Mouse (Mus musculus): Measurements from ENCODE around the gene Hmgcl. TPM values are rescaled to one million over a fixed set of nuclear protein-coding genes. Genes with fewer than 3 reads are reported as not detected.

Gene Hmgcl
- polyA plus RNA-seq, 1 experiment: 53.1 TPM

DNA sequence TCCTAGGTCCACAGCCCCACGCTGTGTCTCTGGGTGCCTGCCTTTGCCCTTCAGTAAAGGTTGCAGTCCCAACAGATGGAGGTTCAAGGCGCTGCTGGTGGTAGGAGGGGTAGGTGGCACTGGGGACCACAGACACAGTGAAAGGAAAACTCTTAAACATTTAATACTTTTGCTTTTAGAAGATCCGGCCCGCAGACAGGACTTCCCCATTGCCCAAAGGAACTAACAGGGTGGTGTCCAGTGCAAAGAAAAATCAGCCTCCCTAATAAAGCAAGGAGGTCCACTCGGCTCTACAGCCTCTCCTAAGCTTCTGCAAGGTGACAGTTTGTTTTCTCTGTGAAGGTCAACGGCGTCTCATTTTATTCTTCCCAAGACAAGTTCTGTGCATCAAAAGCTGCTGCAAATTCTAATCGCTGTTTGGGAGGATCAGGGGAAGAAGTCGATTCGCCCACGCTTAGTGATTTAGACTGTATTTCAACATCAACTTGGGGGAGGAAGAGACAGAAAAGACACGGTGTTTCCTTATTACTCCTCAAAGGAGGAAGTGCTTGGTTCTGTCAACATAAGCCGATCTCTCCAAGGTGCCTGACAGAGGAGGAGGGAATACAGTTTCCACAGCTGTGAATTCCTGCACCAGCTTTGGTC lies 27.5 kb upstream of the Hmgcl start:
- Histone ChIP-seq H3K4me1 (replicated peaks; ENCODE audit: control insufficient read depth, insufficient read depth, low read length) (peaks cover 8% of the 10 kb centered on the region), H3K27ac (ENCODE audit: control insufficient read depth, insufficient read depth, low read length) (no peak overlapping the region), H3K4me3 (ENCODE audit: control insufficient read depth, insufficient read depth, low read length) (no peak overlapping the region), H3K27me3 (ENCODE audit: control insufficient read depth, insufficient read depth, low read length) (no peaks in the 10 kb centered on the region), H3K36me3 (ENCODE audit: control insufficient read depth, insufficient read depth, low read length) (no peaks in the 10 kb centered on the region; the same call in 1 of the 2 replicates)
- TF ChIP-seq CTCF (IDR thresholded peaks at IDR 0.05; ENCODE audit: borderline replicate concordance, control insufficient read depth, extremely low read depth, insufficient read depth, low read length, poor library complexity): no peak
- no peak for TF ChIP-seq POLR2A (IDR thresholded peaks at IDR 0.05; ENCODE audit: control insufficient read depth, extremely low read depth, insufficient read depth, low read length, poor library complexity)
- no peak for DNase-seq
- 27% methylated on average over 13 of the region's 13 CpGs for WGBS

DNA sequence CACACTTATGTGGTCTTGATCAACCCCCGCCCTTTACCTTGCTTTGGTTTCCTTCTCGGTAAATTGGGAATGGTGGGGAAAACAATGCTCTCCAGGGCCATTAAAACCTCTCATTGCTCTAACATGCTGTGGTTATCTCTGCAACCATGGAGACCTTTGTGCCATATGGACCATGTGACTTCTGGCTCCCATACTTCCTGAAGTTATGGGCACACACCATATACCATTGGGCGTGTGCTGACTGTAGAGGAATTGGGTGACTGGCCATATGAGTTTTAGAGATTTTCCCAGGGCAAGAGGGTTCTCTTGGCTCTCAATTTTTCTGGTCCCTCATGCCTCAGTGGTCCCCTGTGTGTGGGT lies 27.0 kb upstream of the Hmgcl start:
- TF ChIP-seq CTCF (IDR thresholded peaks at IDR 0.05; ENCODE audit: borderline replicate concordance, control insufficient read depth, extremely low read depth, insufficient read depth, low read length, poor library complexity) (no peak), POLR2A (IDR thresholded peaks at IDR 0.05; ENCODE audit: control insufficient read depth, extremely low read depth, insufficient read depth, low read length, poor library complexity) (no peak)
- Histone ChIP-seq H3K27me3 (ENCODE audit: control insufficient read depth, insufficient read depth, low read length) (no peaks in the 10 kb centered on the region), H3K4me3 (ENCODE audit: control insufficient read depth, insufficient read depth, low read length) (no peak overlapping the region), H3K27ac (ENCODE audit: control insufficient read depth, insufficient read depth, low read length) (no peak overlapping the region), H3K4me1 (replicated peaks; ENCODE audit: control insufficient read depth, insufficient read depth, low read length) (peaks cover 8% of the 10 kb centered on the region), H3K36me3 (ENCODE audit: control insufficient read depth, insufficient read depth, low read length) (no peaks in the 10 kb centered on the region; the same call in 1 of the 2 replicates)
- no peak for DNase-seq
- 85% methylated on average over 3 of the region's 3 CpGs for WGBS

DNA sequence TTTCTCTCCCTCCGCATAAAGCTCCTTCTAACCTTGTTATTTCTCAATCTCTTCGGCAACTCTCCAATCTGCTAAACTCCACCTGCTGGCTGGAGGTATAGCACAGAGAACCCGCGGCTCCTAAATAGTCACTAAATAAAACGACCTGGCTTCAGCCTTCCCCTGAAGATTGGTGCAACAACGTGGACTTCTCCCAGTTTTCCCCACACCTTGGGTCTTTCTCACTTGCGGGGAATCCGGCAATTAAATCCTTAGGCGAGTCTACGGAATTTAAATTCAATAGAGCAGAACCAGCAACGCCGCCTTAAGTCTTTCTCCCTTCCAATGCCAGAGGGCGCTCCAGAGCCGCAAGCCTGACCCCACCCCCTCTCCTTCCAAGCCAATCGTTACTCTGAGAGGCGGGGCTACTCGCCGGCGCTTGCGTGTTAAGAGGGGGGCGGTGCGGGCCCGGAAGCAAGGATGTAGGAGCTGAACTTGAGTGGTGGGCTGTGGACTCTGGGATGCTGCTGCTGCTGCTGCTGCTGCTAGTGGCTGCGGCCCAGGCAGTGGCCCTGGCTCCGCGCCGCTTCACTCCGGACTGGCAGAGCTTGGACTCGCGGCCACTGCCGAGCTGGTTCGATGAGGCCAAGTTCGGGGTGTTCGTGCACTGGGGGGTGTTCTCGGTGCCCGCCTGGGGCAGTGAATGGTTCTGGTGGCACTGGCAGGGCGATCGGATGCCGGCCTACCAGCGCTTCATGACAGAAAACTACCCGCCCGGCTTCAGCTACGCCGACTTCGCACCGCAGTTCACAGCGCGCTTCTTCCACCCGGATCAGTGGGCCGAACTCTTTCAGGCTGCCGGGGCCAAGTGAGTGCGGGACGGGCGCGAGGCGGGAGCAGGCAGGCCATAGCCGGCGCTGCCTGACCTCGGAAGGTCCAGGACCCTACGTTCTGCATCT lies 25.7 kb upstream of the Hmgcl start, which contains the start of gene Fuca1:
Fuca1 (plus strand) TSS at position 432 of the 938 bp plus-strand sequence.
- Histone ChIP-seq H3K4me1 (replicated peaks; ENCODE audit: control insufficient read depth, insufficient read depth, low read length) (peaks cover 8% of the 10 kb centered on the region), H3K27ac (ENCODE audit: control insufficient read depth, insufficient read depth, low read length) (peak within 1 kb of the TSS; percentile 43; the same call in 1 of the 2 replicates), H3K27me3 (ENCODE audit: control insufficient read depth, insufficient read depth, low read length) (no peaks in the 10 kb centered on the region), H3K4me3 (ENCODE audit: control insufficient read depth, insufficient read depth, low read length) (peak within 1 kb of the TSS; percentile 85), H3K36me3 (ENCODE audit: control insufficient read depth, insufficient read depth, low read length) (no peaks in the 10 kb centered on the region; the same call in 1 of the 2 replicates)
- WGBS: 1% methylated on average over 60 of the region's 60 CpGs
- TF ChIP-seq CTCF (IDR thresholded peaks at IDR 0.05; ENCODE audit: borderline replicate concordance, control insufficient read depth, extremely low read depth, insufficient read depth, low read length, poor library complexity) (peak; percentile 84), POLR2A (IDR thresholded peaks at IDR 0.05; ENCODE audit: control insufficient read depth, extremely low read depth, insufficient read depth, low read length, poor library complexity) (peak; percentile 58; the same call in 1 of the 2 replicates)
- DNase-seq: peak; percentile 98

DNA sequence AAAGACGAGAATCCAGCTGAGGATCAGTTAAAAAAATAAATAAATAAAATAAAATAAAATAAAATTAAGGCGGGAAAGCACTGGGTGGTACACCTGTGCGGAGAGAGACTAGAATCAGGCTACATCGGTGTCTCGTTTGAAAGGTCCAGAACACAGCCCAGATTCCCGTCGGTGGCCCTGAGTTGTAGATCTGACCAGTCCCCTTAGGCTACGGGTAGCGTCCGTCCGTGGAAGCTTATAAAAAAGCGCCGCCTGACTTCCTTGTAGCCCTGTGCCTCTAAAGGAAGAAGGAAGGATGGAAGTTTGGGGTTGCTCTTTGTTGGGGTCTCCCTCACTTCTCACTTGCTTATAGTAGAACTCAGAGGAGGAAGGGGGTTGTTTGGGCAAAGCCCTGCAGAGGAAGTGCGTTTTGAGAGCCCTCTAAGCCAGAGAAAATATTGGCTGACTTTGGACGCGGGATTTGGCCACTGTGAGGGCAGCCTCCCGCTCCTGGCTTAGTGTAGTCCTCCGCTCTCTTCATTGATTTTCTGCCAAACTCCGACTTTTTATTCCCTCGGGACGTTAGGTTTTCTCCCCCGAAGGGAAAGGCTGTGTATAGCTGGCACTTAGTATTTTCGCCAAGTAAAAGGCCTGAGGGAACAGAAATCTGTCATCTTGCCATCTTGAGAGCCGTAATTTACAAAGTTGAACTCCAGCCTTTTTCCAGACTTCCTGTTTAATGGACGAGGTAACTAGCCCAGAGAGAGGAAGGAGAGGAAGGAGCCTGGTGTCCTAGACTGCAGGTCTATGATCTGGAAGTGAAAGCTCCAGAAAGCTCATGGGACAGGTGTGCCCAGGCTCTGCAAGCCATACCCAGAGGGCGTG lies 24.8 kb upstream of the Hmgcl start:
- TF ChIP-seq POLR2A (IDR thresholded peaks at IDR 0.05; ENCODE audit: control insufficient read depth, extremely low read depth, insufficient read depth, low read length, poor library complexity) (no peak), CTCF (IDR thresholded peaks at IDR 0.05; ENCODE audit: borderline replicate concordance, control insufficient read depth, extremely low read depth, insufficient read depth, low read length, poor library complexity) (no peak)
- H3K27me3 ChIP-seq (ENCODE audit: control insufficient read depth, insufficient read depth, low read length): no peaks in the 10 kb centered on the region
- peak overlapping the region; percentile 43; the same call in 1 of the 2 replicates for H3K27ac ChIP-seq (ENCODE audit: control insufficient read depth, insufficient read depth, low read length)
- H3K36me3 ChIP-seq (ENCODE audit: control insufficient read depth, insufficient read depth, low read length): no peaks in the 10 kb centered on the region; the same call in 1 of the 2 replicates
- H3K4me1 ChIP-seq (replicated peaks; ENCODE audit: control insufficient read depth, insufficient read depth, low read length): peaks cover 8% of the 10 kb centered on the region
- peak overlapping the region; percentile 85 for H3K4me3 ChIP-seq (ENCODE audit: control insufficient read depth, insufficient read depth, low read length)
- no peak for DNase-seq
- WGBS: 8% methylated on average over 26 of the region's 26 CpGs

DNA sequence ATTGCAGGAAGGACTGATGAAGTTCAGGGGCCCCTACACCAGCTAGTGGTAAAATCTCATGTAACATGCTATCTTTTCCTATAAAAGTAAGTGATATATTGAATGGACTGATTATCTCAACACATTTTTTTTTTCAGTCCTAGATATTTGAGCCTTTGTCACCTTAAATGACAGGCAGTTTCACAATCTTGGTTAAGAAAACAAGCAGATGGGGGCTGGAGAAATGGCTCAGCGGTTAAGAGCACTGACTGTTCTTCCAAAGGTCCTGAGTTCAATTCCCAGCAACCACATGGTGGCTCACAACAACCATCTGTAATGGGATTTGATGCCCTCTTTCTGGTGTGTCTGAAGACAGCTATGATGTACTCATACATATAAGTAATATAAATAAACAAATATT lies 24.1 kb upstream of the Hmgcl start:
- no peak overlapping the region for H3K27ac ChIP-seq (ENCODE audit: control insufficient read depth, insufficient read depth, low read length)

More for the DNA sequence above, 24.1 kb upstream of the Hmgcl start:
- TF ChIP-seq POLR2A (IDR thresholded peaks at IDR 0.05; ENCODE audit: control insufficient read depth, extremely low read depth, insufficient read depth, low read length, poor library complexity): no peak
- TF ChIP-seq CTCF (IDR thresholded peaks at IDR 0.05; ENCODE audit: borderline replicate concordance, control insufficient read depth, extremely low read depth, insufficient read depth, low read length, poor library complexity): no peak
- Histone ChIP-seq H3K36me3 (ENCODE audit: control insufficient read depth, insufficient read depth, low read length) (no peaks in the 10 kb centered on the region; the same call in 1 of the 2 replicates), H3K27me3 (ENCODE audit: control insufficient read depth, insufficient read depth, low read length) (no peaks in the 10 kb centered on the region), H3K4me1 (replicated peaks; ENCODE audit: control insufficient read depth, insufficient read depth, low read length) (peaks cover 8% of the 10 kb centered on the region), H3K4me3 (ENCODE audit: control insufficient read depth, insufficient read depth, low read length) (no peak overlapping the region)
- WGBS: 93% methylated on average over 1 of the region's 1 CpGs
- no peak for DNase-seq
